In the genomic region with DNA sequence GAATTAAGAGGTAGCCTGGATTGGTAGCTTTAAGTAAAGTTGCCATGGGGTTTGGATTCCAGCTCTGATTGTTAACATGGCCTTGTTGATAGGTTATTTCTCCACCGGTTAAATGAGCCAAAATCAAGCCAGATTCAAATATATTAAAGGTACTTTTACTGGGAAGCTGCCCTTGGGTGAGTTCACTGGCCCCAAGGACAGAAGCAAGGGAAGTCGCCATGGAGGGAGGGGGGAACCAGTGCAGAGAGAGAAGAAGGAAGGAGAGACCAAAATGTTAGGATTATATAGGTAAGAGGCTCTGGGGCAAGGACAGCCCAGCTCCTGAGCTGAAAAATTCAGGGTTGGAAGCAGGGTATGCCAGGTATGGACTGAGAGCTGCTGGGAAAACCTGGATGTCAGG, we compare ENCODE assay signal across 14 mouse cellular contexts.
"Had no signal": no experiment of that assay in that cellular context is flagged by ENCODE, and none has a peak within 500 bp of the region (broad histone marks: within the 10 kb centered on the region; RNA-seq: fewer than 3 reads in every experiment).

No protein-coding gene starts in this region.

- DNase-seq: lung, adult 2 months; right cerebral cortex, adult 18-20 months; right cerebral cortex, postnatal 25 days; right cerebral cortex, postnatal 4 days had no signal

- ATAC-seq: liver, postnatal 0 days; midbrain, embryonic 13.5 days; midbrain, embryonic 15.5 days had no signal

- H3K4me3 ChIP-seq: lung, embryonic 15.5 days; megakaryocyte, embryonic 14.5 days; midbrain, embryonic 13.5 days; midbrain, embryonic 15.5 days; neural tube, embryonic 12.5 days; stomach, embryonic 15.5 days had no signal

- H3K4me2 ChIP-seq: lung, embryonic 15.5 days; midbrain, embryonic 11.5 days; midbrain, embryonic 13.5 days; midbrain, embryonic 15.5 days; neural tube, embryonic 12.5 days; stomach, embryonic 15.5 days had no signal

- H3K27ac ChIP-seq: lung, embryonic 15.5 days; macrophage; midbrain, embryonic 13.5 days; midbrain, embryonic 15.5 days; neural tube, embryonic 12.5 days; stomach, embryonic 15.5 days; stomach, postnatal 0 days had no signal

- H3K4me1 ChIP-seq: neural tube, embryonic 12.5 days; stomach, embryonic 15.5 days had no signal

- H3K9ac ChIP-seq: liver, postnatal 0 days; lung, embryonic 15.5 days; midbrain, embryonic 13.5 days; midbrain, embryonic 15.5 days; neural tube, embryonic 12.5 days; stomach, embryonic 15.5 days had no signal

- H3K9me3 ChIP-seq: lung, embryonic 15.5 days; megakaryocyte, embryonic 14.5 days; midbrain, embryonic 13.5 days; midbrain, embryonic 15.5 days; neural tube, embryonic 12.5 days; stomach, embryonic 15.5 days had no signal

- H3K36me3 ChIP-seq: lung, embryonic 15.5 days; midbrain, embryonic 13.5 days; midbrain, embryonic 15.5 days; neural tube, embryonic 12.5 days; stomach, embryonic 15.5 days had no signal
